Mouse (Mus musculus) forebrain, embryonic 10.5 days (tissue): ENCODE results near the gene Myom1. TPM values are rescaled to one million over a fixed set of nuclear protein-coding genes. Genes with fewer than 3 reads are reported as not detected.

Experiments used
- DNase-seq: peaks from one replicate; pipeline ENCODE4 v3.0.0-alpha.2; 2017; ENCODE audit warnings: low spot score; ENCODE audit errors: extremely low spot score
- H3K27ac ChIP-seq: fragments of 300-500 bp; sonication (generic); 2 replicates; pipeline ENCODE4 v1.5.1; 2016; ENCODE audit warnings: mild to moderate bottlenecking
- H3K27me3 ChIP-seq: fragments of 300-500 bp; sonication (generic); 2 replicates; pipeline ENCODE4 v1.6.1; 2016; ENCODE audit warnings: mild to moderate bottlenecking; ENCODE audit not compliant: poor library complexity, severe bottlenecking
- H3K36me3 ChIP-seq: fragments of 300-500 bp; sonication (generic); replicated peaks from 2 replicates; pipeline ENCODE4 v1.6.1; 2016; ENCODE audit warnings: mild to moderate bottlenecking, moderate library complexity
- H3K4me1 ChIP-seq: fragments of 300-500 bp; sonication (generic); 2 replicates; pipeline ENCODE4 v1.6.1; 2016
- H3K4me3 ChIP-seq: fragments of 300-500 bp; sonication (generic); 2 replicates; pipeline ENCODE4 v1.5.1; 2016; ENCODE audit warnings: mild to moderate bottlenecking, moderate library complexity
- H3K9me3 ChIP-seq: fragments of 300-500 bp; sonication (generic); 2 replicates; pipeline ENCODE4 v1.6.1; 2016; ENCODE audit warnings: mild to moderate bottlenecking, moderate library complexity
- WGBS: fragments of 180-500 bp; shearing (Covaris S2); methylation state at CpG from one replicate; pipeline ENCODE4 v1.1.7; 2016; 5-methylcytosine and 5-hydroxymethylcytosine counted together
- polyA plus RNA-seq: library from polyadenylated mRNA; unstranded; fragments of >200 nt; fragmentation: Nextera tagmentation; extraction: Ambion mirVana; gene quantifications from 2 replicates; pipeline ENCODE4 v1.2.1, GENCODE M21; 2016

Gene Myom1
- polyA plus RNA-seq, 1 experiment from 2014 or later, result 2.2 TPM

- WGBS, result 84% methylated on average over 7 of the region's 7 CpGs
- Histone ChIP-seq H3K27me3 (no peaks in the 10 kb centered on the region), H3K36me3 (no peaks in the 10 kb centered on the region), H3K4me3 (no peak overlapping the region), H3K27ac (no peak overlapping the region), H3K4me1 (no peaks in the 10 kb centered on the region), H3K9me3 (no peaks in the 10 kb centered on the region)
- no peak for DNase-seq
Observed at GRCm38 (mm10) chr17:71056405-71056804, 54.0 kb downstream of the Myom1 start.

GRCm38 (mm10) chr17:71057758-71058157 lies 55.3 kb downstream of the Myom1 start:
- H3K9me3 ChIP-seq, result no peaks in the 10 kb centered on the region
- no peak for DNase-seq
- 87% methylated on average over 3 of the region's 3 CpGs for WGBS

GRCm38 (mm10) chr17:71059213-71059612 lies 56.8 kb downstream of the Myom1 start:
- Histone ChIP-seq H3K4me3 (no peak overlapping the region), H3K36me3 (no peaks in the 10 kb centered on the region), H3K4me1 (no peaks in the 10 kb centered on the region), H3K27me3 (no peaks in the 10 kb centered on the region), H3K9me3 (no peaks in the 10 kb centered on the region), H3K27ac (no peak overlapping the region)
- 92% methylated on average over 3 of the region's 3 CpGs for WGBS
- no peak for DNase-seq

More at GRCm38 (mm10) chr17:71057758-71058157, 55.3 kb downstream of the Myom1 start:
- Histone ChIP-seq H3K4me1 (no peaks in the 10 kb centered on the region), H3K27me3 (no peaks in the 10 kb centered on the region), H3K27ac (no peak overlapping the region), H3K4me3 (no peak overlapping the region), H3K36me3 (no peaks in the 10 kb centered on the region)

GRCm38 (mm10) chr17:71062049-71062560 lies 59.7 kb downstream of the Myom1 start:
- DNase-seq, result no peak
- no peak overlapping the region for H3K4me3 ChIP-seq

GRCm38 (mm10) chr17:71062870-71063602 lies 60.6 kb downstream of the Myom1 start:
- Histone ChIP-seq H3K36me3 (no peaks in the 10 kb centered on the region), H3K27me3 (no peaks in the 10 kb centered on the region), H3K9me3 (no peaks in the 10 kb centered on the region), H3K27ac (no peak overlapping the region), H3K4me1 (no peaks in the 10 kb centered on the region), H3K4me3 (no peak overlapping the region)
- DNase-seq, result no peak
- WGBS, result 83% methylated on average over 13 of the region's 13 CpGs

More at GRCm38 (mm10) chr17:71062049-71062560, 59.7 kb downstream of the Myom1 start:
- Histone ChIP-seq H3K4me1 (no peaks in the 10 kb centered on the region), H3K27ac (no peak overlapping the region), H3K36me3 (no peaks in the 10 kb centered on the region), H3K27me3 (no peaks in the 10 kb centered on the region), H3K9me3 (no peaks in the 10 kb centered on the region)
- WGBS, result 88% methylated on average over 5 of the region's 5 CpGs

- Histone ChIP-seq H3K9me3 (no peaks in the 10 kb centered on the region), H3K27me3 (no peaks in the 10 kb centered on the region), H3K4me3 (no peak overlapping the region), H3K4me1 (no peaks in the 10 kb centered on the region), H3K27ac (no peak overlapping the region), H3K36me3 (no peaks in the 10 kb centered on the region)
- 72% methylated on average over 7 of the region's 7 CpGs for WGBS
- DNase-seq, result no peak
Observed at GRCm38 (mm10) chr17:71064463-71065014, 62.1 kb downstream of the Myom1 start.

GRCm38 (mm10) chr17:71065127-71065526 lies 62.7 kb downstream of the Myom1 start:
- 81% methylated on average over 6 of the region's 6 CpGs for WGBS
- Histone ChIP-seq H3K27me3 (no peaks in the 10 kb centered on the region), H3K27ac (no peak overlapping the region), H3K4me1 (no peaks in the 10 kb centered on the region), H3K36me3 (no peaks in the 10 kb centered on the region), H3K4me3 (no peak overlapping the region), H3K9me3 (no peaks in the 10 kb centered on the region)
- no peak for DNase-seq

GRCm38 (mm10) chr17:71069176-71069575 lies 66.7 kb downstream of the Myom1 start:
- 90% methylated on average over 9 of the region's 9 CpGs for WGBS
- no peaks in the 10 kb centered on the region for H3K27me3 ChIP-seq
- no peak for DNase-seq

GRCm38 (mm10) chr17:71071958-71072357 lies 69.5 kb downstream of the Myom1 start:
- Histone ChIP-seq H3K4me3 (no peak overlapping the region), H3K36me3 (no peaks in the 10 kb centered on the region), H3K27me3 (no peaks in the 10 kb centered on the region), H3K27ac (no peak overlapping the region), H3K9me3 (no peaks in the 10 kb centered on the region), H3K4me1 (no peaks in the 10 kb centered on the region)
- no peak for DNase-seq
- WGBS, result 88% methylated on average over 10 of the region's 10 CpGs

More at GRCm38 (mm10) chr17:71069176-71069575, 66.7 kb downstream of the Myom1 start:
- Histone ChIP-seq H3K27ac (no peak overlapping the region), H3K36me3 (no peaks in the 10 kb centered on the region), H3K4me3 (no peak overlapping the region), H3K4me1 (no peaks in the 10 kb centered on the region), H3K9me3 (no peaks in the 10 kb centered on the region)

GRCm38 (mm10) chr17:71074386-71074785 lies 72.0 kb downstream of the Myom1 start:
- no peaks in the 10 kb centered on the region for H3K4me1 ChIP-seq
- no peaks in the 10 kb centered on the region for H3K9me3 ChIP-seq
- WGBS, result 67% methylated on average over 4 of the region's 4 CpGs
- no peak overlapping the region for H3K4me3 ChIP-seq
- H3K27ac ChIP-seq, result no peak overlapping the region
- no peaks in the 10 kb centered on the region for H3K27me3 ChIP-seq
- no peak for DNase-seq
- no peaks in the 10 kb centered on the region for H3K36me3 ChIP-seq

GRCm38 (mm10) chr17:71081986-71082385 lies 79.6 kb downstream of the Myom1 start:
- Histone ChIP-seq H3K36me3 (no peaks in the 10 kb centered on the region), H3K4me1 (peaks cover 7% of the 10 kb centered on the region), H3K27me3 (no peaks in the 10 kb centered on the region), H3K27ac (no peak overlapping the region), H3K9me3 (no peaks in the 10 kb centered on the region), H3K4me3 (no peak overlapping the region)
- no peak for DNase-seq
- 82% methylated on average over 7 of the region's 7 CpGs for WGBS

GRCm38 (mm10) chr17:71086969-71087368 lies 84.5 kb downstream of the Myom1 start:
- 93% methylated on average over 4 of the region's 4 CpGs for WGBS
- H3K4me3 ChIP-seq, result no peak overlapping the region

GRCm38 (mm10) chr17:71087396-71088153 lies 85.1 kb downstream of the Myom1 start:
- 90% methylated on average over 8 of the region's 8 CpGs for WGBS
- H3K27me3 ChIP-seq, result no peaks in the 10 kb centered on the region
- DNase-seq, result no peak
- H3K27ac ChIP-seq, result no peak overlapping the region
- peaks cover 4% of the 10 kb centered on the region for H3K4me1 ChIP-seq
- no peak overlapping the region for H3K4me3 ChIP-seq
- H3K9me3 ChIP-seq, result no peaks in the 10 kb centered on the region
- no peaks in the 10 kb centered on the region for H3K36me3 ChIP-seq

More at GRCm38 (mm10) chr17:71086969-71087368, 84.5 kb downstream of the Myom1 start:
- peaks cover 4% of the 10 kb centered on the region for H3K4me1 ChIP-seq
- no peak for DNase-seq
- H3K27me3 ChIP-seq, result no peaks in the 10 kb centered on the region
- H3K36me3 ChIP-seq, result no peaks in the 10 kb centered on the region
- H3K9me3 ChIP-seq, result no peaks in the 10 kb centered on the region
- no peak overlapping the region for H3K27ac ChIP-seq
